Mouse (Mus musculus): ENCODE results near the gene Pisd. TPM values are rescaled to one million over a fixed set of nuclear protein-coding genes. Genes with fewer than 3 reads are reported as not detected.
"Not testable (repeated sequence)": the region's sequence is repeated elsewhere in the genome, so short reads cannot be mapped to it uniquely, and the experiment has no call there.

Gene Pisd
- total RNA-seq, 1 experiment from 2014 or later, result 60.8 TPM

DNA sequence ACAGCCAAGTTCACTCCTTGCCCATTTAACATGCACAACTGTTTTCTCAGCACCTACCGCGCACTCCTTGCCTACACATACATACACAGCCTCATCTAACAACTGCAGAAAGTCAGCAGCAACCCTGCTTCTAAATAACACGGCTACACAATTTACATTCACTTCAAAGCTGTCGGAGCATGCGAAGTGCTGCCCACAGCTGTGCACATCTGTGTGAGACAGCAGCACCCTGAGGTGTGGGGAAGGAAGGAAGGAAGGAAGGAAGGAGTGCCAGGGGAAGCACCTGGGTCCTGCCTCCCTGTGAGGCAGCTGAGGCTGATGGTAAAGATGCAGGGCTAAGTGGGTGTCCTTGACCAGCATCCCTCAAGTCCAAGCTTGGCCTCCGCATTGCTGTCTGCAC is 36.5 kb downstream of the Pisd start:
- no peak for ATAC-seq (replicated peaks; ENCODE audit: insufficient number of reproducible peaks, low FRiP score, low TSS enrichment, poor library complexity, severe bottlenecking)

DNA sequence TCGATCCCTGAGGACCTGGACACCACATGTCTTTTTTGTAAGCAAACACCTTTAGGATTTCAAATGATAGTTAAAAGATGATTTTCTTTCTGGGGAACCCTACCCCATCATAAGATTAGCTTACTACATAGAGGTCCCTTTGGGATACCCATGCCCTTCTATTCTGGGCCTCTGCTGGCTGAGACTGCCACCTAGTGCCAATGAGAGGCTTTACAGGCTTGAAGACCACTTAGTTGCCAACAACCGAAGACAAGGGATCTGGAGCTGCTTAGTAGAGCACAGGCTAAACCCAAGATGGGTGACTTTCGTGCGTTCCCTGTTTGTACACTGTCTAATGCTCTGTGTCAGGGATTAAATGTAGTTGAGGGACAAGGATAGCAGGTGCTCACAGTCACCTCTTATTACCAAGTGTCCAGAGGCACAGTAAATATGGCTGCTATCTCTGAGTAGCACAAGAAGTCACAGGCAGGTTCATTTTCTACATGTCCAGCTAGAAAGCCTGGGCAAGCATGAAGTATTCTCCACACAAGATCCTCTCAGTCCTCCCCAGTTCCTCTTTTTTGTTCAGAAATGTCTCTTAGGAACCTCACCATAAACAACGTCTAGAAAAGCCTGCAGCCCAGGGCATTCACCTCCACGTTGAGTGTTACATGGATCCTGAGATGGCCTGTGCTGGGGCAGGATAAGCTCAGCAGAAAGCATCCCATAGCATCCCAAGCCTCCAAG is 37.6 kb downstream of the Pisd start:
- no peak for ATAC-seq (replicated peaks; ENCODE audit: insufficient number of reproducible peaks, low FRiP score, low TSS enrichment, poor library complexity, severe bottlenecking)

DNA sequence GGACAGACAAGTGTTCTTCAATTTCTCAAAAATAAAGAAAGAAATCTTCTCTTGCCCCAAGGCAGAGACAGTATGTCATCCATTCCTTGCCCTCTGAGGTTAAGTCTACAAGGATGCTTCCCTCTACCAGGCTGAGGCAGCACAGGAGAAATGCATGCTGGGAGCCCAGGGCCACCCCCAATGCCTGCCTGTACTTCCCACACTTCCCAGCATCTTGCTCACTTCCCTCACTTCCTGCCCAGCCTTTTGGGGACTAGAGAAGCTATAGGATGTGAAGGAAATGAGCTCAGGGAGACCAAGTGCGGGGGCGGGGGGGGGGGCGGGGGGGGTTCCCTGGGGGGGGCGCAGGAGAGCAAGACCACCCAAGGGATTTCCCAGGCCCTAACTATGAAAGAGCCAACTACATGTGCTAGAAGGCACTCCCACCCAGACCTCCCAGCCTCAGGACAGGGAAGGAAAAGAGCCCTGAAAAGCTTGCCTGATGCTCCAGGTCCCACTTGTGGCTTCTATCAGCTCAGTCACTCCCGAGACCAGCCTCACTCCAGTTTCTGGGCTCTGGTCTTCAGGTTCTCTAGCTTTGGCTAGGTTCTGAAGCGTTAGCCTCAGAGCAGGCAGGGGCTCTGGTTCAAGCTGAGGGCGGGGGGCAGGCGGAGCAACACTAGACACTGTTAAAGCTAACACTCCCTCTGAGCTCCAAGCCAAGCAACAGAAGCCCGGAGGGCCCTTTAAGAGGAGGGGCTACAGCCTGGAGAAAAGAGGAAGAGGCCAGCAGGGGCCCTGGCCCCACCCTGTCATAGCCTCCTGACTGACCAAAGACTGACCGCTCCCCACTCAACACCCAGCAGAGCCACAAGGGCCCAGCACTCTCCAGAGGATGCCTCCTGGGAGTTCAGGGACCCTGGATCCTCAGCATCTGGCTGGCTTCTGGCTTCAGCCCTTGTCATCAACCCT is 39.5 kb downstream of the Pisd start:
- ATAC-seq (replicated peaks; ENCODE audit: insufficient number of reproducible peaks, low FRiP score, low TSS enrichment, poor library complexity, severe bottlenecking), result peak; percentile 88

DNA sequence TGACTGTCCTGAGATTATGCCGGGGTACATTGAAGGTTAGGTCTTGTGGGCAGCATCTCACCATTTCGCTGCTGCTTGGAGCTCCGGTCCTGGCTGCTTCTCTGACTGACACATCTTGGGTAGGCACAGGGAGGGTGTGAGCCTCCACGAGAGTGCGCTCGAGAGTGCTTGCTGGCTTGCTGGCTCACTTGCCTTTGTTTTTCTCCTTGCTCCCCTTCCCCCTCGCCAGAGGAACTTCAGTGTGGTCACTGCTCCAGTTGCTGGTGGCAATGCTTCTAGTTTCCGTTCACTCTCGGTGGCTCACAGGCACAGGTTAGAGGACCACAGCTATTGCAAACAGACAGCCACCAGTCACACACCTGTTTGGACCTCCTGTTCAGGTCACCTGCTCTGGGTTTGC is 43.3 kb downstream of the Pisd start:
- ATAC-seq (replicated peaks; ENCODE audit: insufficient number of reproducible peaks, low FRiP score, low TSS enrichment, poor library complexity, severe bottlenecking), result no peak

DNA sequence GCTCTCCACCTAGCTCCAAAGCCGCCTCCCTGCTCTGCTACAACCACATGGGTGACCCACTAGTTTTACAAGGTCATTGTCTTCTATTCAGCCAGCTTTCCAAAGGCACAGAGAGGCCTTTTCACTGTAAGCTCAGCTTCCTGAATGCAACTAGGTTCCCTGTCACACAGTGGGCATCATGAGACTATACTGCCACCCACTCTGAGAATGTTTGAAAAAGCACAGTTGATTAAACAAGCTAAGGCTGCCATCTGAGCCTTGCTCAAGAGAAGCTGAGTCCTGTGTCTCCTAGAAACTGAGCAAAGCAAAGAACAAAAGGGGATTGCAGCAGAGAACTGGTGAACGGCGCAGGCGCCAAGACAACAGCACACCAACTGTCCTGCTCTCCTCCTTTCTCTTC is 44.1 kb downstream of the Pisd start:
- peak; percentile 15 for ATAC-seq (replicated peaks; ENCODE audit: insufficient number of reproducible peaks, low FRiP score, low TSS enrichment, poor library complexity, severe bottlenecking)

DNA sequence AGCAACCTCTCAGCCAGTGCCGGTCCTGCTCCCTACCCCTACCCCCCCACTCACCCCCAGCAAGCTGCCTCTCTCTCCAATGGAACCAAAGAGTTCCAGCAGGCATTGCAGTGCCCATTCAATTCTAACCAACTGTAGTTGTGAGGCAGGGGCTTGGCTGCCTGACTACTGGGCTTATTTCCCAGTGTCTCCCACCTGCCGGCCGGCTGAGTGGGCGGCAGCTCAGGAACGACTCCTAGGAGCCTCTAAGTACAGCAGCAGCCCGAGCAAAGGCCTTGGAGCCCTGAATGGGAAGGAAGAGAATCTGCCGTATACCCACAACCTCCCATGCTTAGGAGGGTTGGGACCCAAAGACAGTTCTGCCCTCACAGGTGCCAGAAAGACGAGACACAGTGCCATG is 44.6 kb downstream of the Pisd start:
- not testable (repeated sequence) for ATAC-seq (replicated peaks; ENCODE audit: insufficient number of reproducible peaks, low FRiP score, low TSS enrichment, poor library complexity, severe bottlenecking)

DNA sequence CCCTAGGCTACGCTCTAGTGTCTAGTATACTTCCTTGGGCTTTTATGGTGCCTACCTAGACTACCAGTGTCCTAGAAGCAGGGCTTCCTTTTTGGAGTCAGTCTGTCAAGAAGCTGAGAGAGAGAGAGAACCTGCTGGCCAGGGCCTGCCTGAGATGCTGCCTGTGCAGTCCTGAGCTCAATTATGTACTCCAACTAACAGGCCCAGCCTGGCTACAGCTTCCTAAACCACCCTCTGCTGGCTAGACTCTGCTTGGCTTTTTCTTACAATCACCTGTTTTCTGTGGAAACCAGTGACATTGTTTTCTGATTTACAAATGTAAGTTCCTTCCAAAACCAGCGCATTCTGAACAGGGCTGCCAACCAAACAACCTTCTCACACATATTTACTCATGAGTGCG is 45.3 kb downstream of the Pisd start:
- no peak for ATAC-seq (replicated peaks; ENCODE audit: insufficient number of reproducible peaks, low FRiP score, low TSS enrichment, poor library complexity, severe bottlenecking)

DNA sequence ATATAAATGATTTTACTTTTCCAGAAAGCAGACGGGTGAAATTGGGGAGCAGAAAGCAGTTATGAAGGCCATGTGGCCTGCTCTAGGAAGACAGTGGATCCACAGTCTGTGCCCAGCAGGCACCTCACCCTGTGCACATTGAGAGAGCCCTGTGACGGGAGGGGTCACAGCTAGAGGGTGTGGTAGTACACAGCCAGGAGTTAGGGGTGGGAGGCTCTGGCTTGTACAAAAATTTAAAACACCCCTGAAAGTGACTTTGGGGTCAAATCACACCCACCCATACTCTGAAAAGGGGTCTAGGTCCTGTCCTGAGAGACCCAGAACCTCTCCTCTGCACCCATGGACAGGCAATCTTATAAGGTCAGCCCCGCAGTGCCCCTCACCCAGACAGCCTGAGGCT is 48.7 kb downstream of the Pisd start:
- ATAC-seq (replicated peaks; ENCODE audit: insufficient number of reproducible peaks, low FRiP score, low TSS enrichment, poor library complexity, severe bottlenecking), result not testable (repeated sequence)

DNA sequence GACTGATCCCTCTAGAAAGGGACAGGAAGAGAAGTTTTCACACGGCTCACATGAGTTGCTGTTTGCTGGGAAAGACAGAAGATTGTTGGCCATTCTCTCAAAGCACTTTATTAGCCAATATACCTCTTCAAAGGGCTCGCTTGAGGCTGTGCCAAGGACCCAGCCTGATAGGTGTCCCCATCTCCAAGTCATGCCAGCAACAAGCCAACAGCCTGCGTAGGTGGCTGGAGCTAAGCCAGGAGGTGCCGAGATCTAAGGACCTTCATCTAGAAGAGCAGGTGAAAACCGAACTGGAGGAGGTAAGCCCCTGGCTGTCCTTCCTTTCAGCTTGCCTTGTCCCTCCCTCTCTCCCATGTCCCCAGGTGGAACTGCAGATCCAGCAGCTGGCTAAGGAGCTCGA is 49.7 kb downstream of the Pisd start:
- no peak for ATAC-seq (replicated peaks; ENCODE audit: insufficient number of reproducible peaks, low FRiP score, low TSS enrichment, poor library complexity, severe bottlenecking)

DNA sequence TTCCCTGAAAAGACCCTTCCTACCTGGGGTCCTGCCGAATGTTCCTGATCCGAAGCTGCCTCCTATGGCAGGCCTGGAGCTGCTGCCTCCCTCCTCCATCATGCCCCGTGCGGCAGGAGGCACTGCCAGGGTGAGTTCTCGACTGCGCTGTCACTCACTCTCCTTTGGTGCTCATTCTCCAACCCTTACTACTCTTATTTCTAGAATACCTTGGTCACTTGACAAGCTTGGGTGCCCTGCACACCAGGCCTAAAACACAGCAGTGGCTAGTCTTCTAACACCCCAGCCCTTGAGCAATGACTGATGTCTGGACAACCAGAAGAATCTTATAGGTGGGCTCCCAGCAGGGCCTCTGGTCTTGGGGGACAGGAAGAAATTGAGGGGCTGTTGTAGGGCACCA is 51.6 kb downstream of the Pisd start:
- ATAC-seq (replicated peaks; ENCODE audit: insufficient number of reproducible peaks, low FRiP score, low TSS enrichment, poor library complexity, severe bottlenecking), result peak; percentile 68

DNA sequence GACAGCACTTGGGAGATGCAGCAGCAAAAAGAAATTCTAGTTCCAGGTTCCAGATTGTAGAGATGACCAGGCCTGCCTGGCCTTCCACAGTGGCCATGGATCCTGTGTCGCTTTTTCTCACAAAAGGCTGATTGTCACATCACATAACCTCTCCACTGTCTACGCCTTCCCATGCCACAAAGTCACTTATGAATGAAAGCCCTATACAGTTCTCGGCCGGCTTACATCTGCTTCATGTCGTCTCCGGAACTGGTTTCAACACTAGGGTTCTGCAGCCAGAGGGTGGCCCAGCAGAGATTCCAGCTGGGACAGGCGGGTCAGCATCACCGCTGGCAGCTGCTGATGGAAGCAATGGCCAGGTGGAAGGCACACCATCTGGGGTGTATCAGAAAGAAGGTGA is 56.6 kb downstream of the Pisd start:
- 0 out of 2 replicates have a peak, but pooled peaks have one; percentile 45 for ATAC-seq (replicated peaks; ENCODE audit: insufficient number of reproducible peaks, low FRiP score, low TSS enrichment, poor library complexity, severe bottlenecking)

DNA sequence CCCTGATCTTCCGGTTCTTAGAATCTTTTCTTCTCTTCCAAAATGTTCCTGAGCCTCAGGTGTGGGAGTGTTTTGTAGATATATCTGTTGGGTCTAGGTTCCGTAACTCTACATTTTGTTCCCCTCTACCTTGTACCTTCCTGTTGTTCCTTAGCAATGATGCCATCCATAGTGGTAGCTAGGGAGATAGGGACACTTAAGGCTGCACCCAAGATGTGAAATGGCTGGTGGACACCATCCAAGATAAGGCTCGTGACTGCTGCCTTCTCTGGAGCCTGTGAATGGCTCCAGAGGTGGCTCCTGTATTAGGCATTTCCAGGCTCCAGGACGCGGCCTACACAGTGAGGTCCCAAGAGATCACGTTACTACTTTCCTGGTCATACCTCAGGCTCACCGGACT is 57.1 kb downstream of the Pisd start:
- 0 out of 2 replicates have a peak, but pooled peaks have one; percentile 32 for ATAC-seq (replicated peaks; ENCODE audit: insufficient number of reproducible peaks, low FRiP score, low TSS enrichment, poor library complexity, severe bottlenecking)

DNA sequence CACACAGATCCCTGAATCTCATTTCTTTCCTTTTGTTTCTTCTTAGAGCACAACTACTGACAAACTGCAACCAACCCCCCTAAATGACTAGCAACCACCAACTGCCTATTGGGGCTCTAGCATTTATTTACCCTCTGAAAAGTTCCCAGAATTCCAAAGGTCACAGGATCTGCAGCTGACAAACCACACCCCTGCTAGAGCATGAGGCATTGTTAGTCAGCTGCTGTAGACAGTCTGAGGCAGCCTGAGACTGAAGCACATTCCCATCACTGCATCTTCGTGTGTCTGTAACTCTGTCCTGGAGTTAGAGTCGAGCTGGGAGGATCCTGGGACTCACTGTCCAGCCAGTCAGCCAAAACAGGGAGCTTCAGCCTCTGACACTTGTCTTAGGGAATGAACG is 60.0 kb downstream of the Pisd start:
- ATAC-seq (replicated peaks; ENCODE audit: insufficient number of reproducible peaks, low FRiP score, low TSS enrichment, poor library complexity, severe bottlenecking), result not testable (repeated sequence)

DNA sequence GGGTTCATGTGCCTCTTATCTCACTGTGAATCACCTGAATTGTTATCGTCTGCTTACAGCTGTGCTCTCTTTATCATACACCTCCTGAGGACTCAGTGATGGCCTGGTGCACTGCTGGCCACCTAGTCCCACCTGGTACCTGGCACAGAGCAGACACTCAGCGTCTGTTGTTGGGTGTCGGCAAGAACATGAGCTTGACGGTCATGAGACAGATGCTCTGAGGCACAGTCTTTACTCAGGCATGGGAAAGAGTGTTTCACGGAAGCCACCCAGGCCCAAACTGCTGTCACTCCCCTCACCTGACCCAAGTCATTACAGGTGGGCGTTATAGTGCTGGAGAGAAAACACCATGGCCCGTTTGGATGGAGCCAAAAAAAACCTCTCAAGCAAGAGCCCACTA is 61.5 kb downstream of the Pisd start:
- no peak for ATAC-seq (replicated peaks; ENCODE audit: insufficient number of reproducible peaks, low FRiP score, low TSS enrichment, poor library complexity, severe bottlenecking)

DNA sequence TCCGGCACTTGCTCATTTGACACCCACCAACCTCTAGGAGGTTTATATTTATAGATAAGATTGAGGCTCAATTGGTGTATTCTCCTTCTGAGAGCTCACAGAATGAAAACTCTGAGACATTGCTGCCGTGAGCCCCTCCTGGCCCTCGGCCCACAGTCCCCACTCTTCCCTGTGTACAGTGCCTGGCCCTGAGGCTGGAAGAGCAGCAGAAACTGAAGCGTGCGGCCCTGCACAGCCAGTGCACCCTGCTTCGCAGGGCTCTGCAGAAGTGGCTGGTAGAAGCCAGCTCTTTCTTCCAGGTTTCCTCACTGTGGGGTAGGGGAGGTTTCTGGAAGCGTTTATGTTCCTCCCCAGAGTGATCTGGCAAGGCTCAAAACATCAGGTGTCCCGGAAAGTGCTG is 62.7 kb downstream of the Pisd start:
- peak; percentile 59; the same call in 1 of the 2 replicates for ATAC-seq (replicated peaks; ENCODE audit: insufficient number of reproducible peaks, low FRiP score, low TSS enrichment, poor library complexity, severe bottlenecking)

DNA sequence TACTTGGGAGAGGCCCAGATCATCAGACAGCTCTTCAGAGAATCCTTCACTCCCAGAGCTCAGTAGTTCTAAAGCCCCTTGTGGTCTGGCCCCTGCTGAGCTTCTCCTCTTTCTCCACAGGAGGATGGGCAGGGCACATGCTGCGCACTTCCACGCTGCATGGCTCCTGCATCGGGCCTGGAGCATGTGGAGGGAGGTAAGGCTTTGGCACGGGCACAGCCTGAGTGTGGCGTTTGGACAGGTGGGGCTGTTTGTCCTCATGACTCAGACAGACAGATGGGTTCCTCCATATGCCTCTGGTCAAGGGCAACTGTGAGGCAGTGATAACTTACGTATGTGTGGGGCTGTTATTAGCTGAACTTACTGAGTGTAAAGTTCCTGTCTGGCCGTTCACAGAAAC is 63.2 kb downstream of the Pisd start:
- no peak; the same call in 1 of the 2 replicates for ATAC-seq (replicated peaks; ENCODE audit: insufficient number of reproducible peaks, low FRiP score, low TSS enrichment, poor library complexity, severe bottlenecking)

DNA sequence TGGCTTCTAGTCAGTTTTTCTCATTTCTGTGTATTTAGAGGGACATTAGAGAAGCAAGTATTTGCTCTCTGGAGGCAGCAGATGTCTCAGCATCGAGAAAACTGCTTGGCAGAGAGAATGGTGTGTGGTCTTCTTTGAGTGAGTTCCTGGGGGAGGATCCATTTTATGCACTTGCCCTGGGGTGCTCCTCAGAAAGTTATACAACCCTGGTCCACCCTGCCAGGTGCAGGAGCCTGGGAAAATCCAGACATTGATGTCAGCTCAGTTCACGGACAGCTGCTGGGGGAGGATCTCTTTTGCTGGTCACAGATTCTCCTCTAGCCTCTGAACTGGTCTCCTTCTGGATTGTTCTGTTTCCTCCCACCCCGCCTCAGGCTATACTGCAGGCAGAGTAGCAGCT is 64.1 kb downstream of the Pisd start:
- no peak for ATAC-seq (replicated peaks; ENCODE audit: insufficient number of reproducible peaks, low FRiP score, low TSS enrichment, poor library complexity, severe bottlenecking)

DNA sequence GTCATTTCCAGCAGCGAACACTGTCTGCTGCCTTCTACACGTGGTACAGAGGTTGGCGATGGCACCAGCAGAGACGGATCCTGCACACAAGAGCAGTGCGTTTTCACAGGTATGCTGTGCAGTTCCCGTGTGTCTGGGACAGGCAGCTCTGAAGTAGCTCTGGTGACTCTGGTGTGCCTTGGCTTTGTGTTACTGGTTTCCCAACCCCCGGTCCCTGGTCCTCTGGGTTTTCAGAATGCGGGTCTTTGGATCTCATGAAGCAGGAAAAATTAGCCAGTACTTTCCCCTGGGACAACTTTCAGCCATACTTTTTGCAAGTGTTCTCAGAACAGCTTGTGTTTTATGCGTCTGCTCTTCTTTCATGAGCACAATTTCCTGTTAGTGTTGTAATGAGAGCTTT is 65.0 kb downstream of the Pisd start:
- no peak for ATAC-seq (replicated peaks; ENCODE audit: insufficient number of reproducible peaks, low FRiP score, low TSS enrichment, poor library complexity, severe bottlenecking)

DNA sequence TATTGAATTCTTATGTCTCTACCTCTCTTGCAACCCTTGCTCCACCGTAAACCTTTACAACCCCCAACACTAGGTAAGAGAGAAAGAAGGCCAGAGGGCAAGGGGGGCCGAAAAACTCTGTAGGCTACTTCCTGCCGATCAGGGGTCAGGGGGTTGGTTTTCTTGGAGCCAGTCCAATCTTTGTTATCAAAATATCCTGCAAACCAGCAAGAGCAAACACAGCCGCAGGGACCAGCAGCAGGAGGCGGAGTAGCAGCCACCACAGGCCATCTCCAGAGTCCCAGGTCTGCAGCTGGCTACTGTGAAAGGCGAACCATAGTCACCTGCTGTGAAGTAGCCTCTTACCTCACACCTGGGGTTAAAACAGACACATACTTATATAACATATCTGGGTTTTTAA is 66.5 kb downstream of the Pisd start:
- ATAC-seq (replicated peaks; ENCODE audit: insufficient number of reproducible peaks, low FRiP score, low TSS enrichment, poor library complexity, severe bottlenecking), result no peak

DNA sequence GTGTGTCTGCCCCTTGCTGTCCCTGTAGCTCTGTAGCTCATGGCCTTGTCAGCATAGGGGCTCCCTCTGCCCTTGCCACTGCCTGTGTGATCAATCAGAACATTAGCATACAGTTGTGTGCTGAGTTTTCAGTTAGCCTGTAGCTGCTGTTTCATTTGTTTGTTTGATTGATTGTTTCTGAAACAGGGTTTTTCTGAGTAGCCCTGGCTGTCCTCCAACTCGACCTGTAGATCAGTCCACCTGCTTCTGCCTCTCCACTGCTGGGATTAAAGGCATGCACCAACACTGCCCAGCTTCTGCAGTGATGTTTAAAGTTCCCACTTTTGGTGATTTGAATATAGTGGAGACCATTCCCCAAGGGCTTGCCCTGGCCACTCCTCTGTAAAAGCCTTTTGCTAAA is 67.7 kb downstream of the Pisd start:
- no peak for ATAC-seq (replicated peaks; ENCODE audit: insufficient number of reproducible peaks, low FRiP score, low TSS enrichment, poor library complexity, severe bottlenecking)

Measured in monocyte, adult 5-6 weeks (primary cell).